Mouse (Mus musculus): ENCODE data around the gene Tctex1d4.

Gene Tctex1d4

DNA sequence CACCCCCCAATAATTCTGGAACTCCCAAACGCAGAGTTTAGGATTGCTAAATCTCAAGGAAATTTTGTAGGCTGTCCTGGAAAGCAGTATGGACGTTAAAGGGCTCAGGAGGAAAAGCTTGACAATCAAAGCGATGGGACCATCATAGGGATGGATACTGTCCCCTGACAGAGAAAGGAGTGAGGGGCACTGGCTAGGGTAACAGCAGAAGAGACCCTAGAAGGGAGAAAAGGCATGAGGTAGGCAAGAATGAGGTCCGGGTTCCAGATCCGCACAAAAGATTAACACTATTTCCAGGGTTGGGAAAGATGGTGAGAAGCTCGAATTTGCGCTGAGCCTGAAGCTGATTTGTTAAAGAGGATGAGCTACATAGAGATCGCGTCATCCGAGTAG, 6.5 kb upstream of the Tctex1d4 start:
- no peak for DNase-seq (ENCODE audit: low spot score)

DNA sequence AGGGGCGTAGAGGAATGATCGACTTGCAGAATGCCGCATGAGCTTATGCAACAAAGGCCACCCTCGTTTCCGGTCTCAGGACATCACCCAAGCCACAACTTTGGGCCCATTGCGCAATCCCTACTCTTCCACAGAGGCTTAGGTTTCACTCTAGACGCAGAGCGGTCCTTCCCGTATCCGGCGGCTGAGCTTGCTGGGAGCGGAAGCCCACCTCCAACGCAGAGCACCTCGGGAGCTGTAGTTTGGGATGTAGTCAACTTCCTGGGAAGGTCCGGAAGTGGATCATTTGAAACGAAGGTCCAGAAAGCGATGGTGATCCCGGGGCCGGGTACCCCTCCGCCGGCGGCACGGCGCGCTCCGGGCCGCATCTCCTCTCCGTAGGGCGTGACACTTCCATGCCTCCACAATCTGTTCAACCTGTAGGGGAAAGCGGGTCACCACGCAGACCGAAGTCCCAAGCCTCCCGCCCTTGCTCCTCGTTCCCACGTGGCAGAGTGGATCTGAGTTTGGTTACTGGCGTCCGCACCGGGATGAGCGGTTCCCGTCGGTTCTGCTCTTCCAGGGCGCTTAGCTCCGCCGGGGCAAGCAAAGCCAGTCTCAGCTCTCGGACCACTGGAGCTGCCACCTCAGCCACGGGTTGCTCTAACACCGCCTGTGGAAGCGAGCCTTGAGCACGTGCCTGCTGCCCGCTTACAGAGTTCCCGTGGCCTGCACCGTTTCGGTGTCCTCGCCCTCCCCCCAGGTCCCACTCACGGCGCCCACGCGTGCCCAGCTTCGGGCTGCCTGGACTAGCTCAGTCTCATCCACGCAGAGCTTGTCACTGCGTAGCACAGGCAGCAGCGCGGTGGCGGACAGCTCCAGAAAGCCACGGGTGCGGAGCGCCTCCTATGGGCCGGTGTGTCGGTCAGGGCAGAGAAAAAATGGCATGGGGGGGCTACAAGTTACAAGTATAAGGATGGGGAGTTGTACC, 5.9 kb upstream of the Tctex1d4 start:
- DNase-seq (ENCODE audit: low spot score), result peak; percentile 97

- no peak for DNase-seq (ENCODE audit: low spot score)
These were observed 4.4 kb upstream of the Tctex1d4 start for GRCm38 (mm10) chr4:117122209-117122608.

DNA sequence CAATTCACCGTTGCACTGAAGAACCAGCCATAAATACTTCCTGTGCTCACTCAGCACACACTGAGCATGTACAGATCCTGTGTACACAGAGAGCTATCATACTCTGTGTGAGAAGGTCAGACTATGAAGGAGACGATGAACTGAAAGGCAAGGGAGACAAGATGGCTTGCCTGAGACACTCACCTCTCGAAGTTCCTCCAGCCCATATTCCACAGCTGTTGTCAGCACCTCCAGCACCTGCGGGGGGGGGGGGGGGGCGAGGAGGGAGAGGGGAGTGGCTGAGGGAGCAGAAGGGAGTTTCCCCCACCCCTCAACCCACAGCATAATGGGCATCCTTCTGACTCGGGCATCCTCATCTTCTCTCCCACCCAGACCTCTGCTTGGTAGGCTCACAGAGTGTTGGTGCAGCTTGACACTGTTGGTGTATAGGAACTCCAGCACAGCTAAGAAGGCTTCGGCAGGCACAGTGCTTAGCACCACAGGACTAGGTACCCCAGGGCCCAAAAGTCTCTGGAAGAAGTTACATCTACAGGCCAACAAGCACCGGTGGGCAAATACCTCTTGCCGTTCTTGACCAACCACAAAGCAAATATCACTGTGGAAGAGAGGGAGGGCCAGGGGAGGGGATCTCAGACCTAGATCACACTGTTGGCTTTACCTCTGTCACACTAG, 2.9 kb upstream of the Tctex1d4 start:
- DNase-seq (ENCODE audit: low spot score), result no peak

DNA sequence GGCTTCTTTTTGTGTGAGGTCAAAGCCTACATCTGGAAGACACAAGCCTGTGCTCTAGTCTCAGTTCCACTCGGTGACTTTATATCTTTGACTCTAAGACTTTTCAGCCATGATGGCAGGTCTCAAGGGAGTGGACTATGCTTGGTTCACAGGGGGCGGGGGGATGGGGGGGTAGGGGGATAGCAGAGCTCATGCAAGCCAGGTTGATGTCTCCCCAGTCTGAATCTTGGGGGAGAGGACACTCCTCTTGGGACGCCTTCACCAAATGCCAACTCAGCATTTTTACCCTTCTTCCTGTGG, 2.4 kb upstream of the Tctex1d4 start:
- DNase-seq (ENCODE audit: low spot score), result no peak

DNA sequence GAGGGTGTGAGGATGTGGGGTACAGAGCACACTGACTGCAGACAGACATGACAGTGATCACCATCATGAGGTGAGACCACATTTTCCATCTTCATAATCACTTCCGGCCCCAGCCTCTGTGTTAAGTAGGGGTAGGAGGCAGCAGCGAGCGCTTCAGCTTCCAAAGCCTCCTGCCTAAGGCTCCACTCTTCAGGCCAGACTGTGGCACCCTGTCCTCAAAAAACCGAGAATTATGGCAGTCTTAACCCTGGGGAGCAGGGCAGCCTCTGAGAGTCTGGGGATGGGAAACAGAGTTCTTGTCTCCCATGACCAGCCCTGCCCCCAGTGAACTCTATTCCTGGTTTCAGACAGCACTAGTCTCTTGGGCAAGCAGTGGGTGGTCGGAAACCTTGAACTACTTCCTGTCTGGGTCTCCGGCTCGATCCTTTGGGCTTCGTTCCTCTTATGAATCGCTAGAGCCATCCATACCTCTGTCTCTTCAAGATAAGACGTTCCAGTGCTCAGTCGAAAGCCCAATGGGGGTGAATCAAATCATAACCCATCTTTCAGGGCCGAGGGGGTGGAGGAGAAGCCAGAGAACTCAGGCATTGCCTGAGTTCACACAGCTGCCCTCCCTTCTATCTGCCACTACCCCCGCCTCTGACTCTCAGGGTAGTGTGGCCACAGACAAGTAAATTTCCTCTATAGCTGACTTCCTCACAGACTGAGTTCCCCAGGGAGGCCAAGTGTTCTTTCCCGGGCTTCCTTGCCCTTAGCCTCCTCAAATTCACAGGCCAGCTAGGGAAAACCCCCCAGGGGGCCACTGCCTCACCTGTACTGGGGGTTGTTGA, 1.9 kb upstream of the Tctex1d4 start:
- no peak for DNase-seq (ENCODE audit: low spot score)

DNA sequence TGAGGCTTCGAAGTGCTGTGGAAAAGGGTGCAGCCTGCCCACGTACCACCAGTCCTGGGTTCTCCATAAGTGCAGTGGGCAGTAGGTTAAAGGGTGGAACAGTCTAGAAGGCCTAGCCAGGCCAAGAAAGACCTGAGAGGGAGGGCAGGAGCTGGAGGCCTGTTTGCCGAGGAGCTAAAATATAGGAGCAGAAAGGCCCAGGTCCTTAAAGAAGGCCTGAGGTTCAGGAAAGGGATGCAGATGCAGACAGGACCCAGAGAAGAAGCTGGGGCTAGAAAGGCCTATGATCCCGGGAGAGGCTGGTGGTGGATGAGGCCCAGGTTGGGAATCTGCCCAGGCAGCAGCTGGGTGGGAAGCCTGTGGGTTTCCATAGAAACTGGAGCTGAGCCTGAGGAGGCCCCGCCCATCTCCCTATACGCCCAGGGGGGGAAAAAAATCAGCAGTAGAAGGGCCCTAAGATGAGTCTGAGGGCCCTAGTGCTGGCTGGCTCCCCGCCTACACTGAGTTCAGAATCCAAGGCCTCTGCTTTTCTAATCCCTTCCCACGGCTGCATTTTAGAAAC, 1.2 kb upstream of the Tctex1d4 start, which contains the start of gene Btbd19:
Btbd19 (minus strand) TSS at position 378 of the 562 bp plus-strand sequence.
- DNase-seq (ENCODE audit: low spot score), result no peak

GRCm38 (mm10) chr4:117125910-117126674, 502 bp upstream of the Tctex1d4 start:
- DNase-seq (ENCODE audit: low spot score), result peak; percentile 73

GRCm38 (mm10) chr4:117127991-117128686, 1.5 kb downstream of the Tctex1d4 start:
- DNase-seq (ENCODE audit: low spot score), result no peak

DNA sequence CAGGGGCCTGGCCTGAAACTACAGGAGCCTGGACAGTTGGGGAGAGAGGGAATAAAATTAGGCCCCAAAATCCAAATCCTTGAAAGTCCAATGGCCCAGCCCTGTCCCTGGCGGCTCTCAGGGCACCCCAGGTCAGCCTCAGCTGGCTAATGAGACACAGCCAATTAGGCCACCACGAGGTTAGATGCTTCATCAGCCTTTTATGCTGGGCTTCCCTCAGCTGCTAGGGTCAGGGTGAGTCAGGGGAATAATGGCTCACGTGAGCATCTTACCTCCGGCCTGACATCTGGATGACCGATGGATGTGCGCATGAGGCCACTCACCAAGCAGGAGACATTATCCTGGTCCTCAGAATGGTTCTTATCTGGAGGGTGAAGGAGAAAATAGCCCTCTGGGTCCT, 4.2 kb downstream of the Tctex1d4 start:
- no peak for DNase-seq (ENCODE audit: low spot score)

DNA sequence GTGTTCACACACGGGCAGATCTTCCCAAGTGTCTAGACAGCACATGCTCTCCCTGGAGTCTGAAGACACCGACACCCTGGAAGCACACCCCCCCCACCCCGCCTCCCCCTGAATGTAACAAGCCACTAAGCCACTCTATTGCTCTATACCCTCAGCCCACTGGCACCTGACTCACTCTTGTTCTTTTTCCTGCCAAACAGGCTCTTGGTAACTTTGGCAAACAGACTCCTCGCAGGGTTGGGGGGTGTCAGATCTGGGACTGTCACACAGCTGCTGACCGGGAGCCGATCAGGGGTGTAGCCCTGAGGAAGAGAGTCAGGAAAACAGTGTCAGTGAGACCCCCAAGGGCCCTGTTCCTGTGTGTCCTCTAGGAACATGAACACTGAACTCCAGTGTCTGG, 4.6 kb downstream of the Tctex1d4 start:
- DNase-seq (ENCODE audit: low spot score), result no peak

DNA sequence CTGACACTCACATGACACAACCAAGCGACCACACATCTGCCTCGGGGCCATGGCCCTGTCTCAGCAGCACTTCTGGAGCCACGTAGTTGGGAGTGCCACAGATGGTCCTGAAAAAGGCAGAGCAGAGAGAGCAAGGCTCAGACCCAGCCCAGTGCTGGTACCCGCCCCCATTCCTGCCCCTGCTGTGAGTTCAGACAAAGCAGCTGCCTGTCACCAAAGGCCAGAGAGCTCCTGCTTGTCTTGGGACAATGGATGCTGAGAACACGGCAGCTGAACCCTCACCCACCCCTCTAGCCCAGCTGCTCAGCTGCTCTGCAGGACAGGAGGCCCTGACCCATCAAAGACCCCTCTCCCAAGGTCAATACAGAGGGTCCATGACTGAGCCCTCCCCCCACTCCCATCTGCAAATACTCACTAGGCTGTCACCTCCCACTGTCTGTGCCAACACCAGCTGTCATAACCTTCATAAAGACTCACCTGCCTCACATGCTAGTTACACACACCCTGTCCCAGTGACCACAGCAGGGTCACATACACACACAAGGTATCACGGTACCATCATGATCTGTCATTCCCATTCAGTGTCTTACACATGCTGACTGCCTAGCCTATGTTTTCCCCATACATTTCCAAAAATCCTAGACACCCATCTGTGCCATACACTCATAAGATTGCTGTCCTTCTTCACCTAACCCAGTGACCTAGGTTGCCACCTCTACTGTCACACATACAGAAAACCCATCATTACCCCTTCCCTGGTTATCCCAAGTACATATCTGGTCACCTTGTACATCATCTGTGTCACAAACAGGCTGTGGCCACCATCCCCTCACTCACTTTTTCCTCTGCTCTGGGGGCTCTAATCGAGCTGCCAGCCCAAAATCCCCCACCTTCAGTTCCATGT, 5.5 kb downstream of the Tctex1d4 start:
- DNase-seq (ENCODE audit: low spot score), result peak; percentile 19

DNA sequence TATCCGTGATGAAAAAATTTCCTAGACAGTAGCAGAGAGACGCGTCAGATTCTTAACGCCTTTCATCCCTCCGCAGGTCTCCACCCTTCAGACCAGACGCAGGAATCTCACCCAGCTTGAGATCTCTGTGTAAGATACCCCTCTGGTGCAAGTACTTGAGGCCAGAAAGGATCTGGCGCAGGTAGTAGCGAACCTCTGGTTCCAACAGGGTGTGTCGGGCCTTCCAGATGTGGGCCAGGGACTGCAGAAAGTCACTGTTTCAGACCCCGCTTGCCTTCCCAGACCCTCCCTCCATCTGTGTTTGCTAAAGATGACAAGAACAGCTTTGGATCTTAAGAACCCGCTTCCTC, 6.2 kb downstream of the Tctex1d4 start:
- DNase-seq (ENCODE audit: low spot score), result no peak

DNA sequence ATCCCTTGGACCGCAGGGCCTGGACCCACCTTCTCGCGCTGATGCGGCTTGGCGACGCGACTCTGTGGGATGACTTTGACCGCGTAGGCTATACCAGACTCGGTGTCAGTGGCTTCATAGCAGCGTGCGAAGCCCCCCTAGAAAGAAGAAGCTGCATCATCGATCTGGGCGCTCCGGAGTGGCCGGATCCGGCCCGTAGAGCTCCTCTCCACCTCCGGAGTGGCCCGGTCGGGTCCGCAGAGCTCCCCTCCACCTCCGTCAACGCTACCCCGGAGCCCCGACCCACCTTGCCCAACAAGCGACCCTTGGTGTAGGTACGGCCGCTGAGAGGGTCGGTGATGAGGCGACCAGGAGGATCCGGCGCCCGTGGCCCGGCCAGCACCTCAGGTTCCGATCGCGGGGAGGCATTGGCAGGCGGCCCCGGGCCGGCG, 6.8 kb downstream of the Tctex1d4 start:
- peak; percentile 31 for DNase-seq (ENCODE audit: low spot score)

GRCm38 (mm10) chr4:117133817-117134600, 7.4 kb downstream of the Tctex1d4 start, which contains the start of gene Plk3:
Gene Plk3 (minus strand): TSS chr4:117133963.
- DNase-seq (ENCODE audit: low spot score), result peak; percentile 97

DNA sequence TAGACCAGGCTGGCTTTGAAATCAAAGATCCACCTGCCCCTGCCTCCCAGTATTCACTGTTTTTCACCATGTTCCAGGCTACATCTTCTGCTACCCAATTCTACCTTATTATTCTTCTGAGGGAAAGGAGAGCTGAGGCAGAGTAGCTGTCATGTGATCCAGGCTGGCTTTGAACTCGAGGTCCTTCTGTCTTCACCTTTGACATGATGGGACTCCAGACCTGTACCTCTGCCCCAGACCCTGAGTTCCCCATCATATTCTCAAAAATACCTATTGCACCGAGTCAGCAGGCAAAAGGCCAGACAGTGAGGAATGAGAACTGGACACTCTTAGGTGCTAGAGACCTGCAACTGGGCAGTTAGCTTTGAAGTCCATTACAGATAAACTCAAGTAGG, 8.0 kb downstream of the Tctex1d4 start:
- DNase-seq (ENCODE audit: low spot score), result no peak

GRCm38 (mm10) chr4:117136034-117136433, 9.4 kb downstream of the Tctex1d4 start:
- peak; percentile 91 for DNase-seq (ENCODE audit: low spot score)

- DNase-seq (ENCODE audit: low spot score), result no peak
These were observed 12.0 kb downstream of the Tctex1d4 start for GRCm38 (mm10) chr4:117138295-117139216.

Data from yolk sac, embryonic 10.5 days (tissue).